Mouse (Mus musculus): ENCODE measurements around the gene Mtx1. TPM values are rescaled to one million over a fixed set of nuclear protein-coding genes. Genes with fewer than 3 reads are reported as not detected.
A peak's percentile ranks its signal among the peaks of the same experiment; 100 is the strongest.

The Mtx1 gene
- polyA plus RNA-seq, 1 experiment from 2014 or later, result 219 TPM

DNA sequence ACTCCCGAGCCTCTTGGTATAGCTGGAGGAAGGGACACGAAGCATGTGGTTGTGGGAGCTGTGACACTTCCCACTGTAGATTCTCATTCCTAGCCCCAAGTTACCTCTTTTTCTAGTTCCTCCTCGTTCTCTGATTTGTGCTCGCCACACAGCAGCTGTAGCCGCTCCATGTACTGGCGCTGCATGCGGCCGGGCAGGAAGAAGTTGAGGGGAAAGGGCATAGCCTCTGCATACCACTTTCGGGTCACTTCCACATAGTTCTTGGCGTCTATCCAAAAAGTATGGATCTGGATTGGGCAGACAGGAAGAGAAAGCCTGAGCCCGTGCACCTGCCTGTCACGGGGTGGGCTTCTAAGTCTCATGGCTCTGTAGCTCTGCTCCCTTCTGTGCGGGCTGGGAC, 16.7 kb downstream of the Mtx1 start:
- H3K9me3 ChIP-seq (replicated peaks), result no peaks in the 10 kb centered on the region
- no peak overlapping the region for H3K4me2 ChIP-seq
- no peaks in the 10 kb centered on the region for H3K27me3 ChIP-seq
- peaks cover 39% of the 10 kb centered on the region for H3K4me1 ChIP-seq
- no peak overlapping the region for H3K4me3 ChIP-seq (replicated peaks)
- no peak for ATAC-seq (replicated peaks; ENCODE audit: low FRiP score)
- H3K36me3 ChIP-seq, result peaks cover 64% of the 10 kb centered on the region
- peak overlapping the region; percentile 35; the same call in 1 of the 2 replicates for H3K27ac ChIP-seq
- WGBS, result 72% methylated on average over 13 of the region's 13 CpGs
- no peak overlapping the region for H3K9ac ChIP-seq

DNA sequence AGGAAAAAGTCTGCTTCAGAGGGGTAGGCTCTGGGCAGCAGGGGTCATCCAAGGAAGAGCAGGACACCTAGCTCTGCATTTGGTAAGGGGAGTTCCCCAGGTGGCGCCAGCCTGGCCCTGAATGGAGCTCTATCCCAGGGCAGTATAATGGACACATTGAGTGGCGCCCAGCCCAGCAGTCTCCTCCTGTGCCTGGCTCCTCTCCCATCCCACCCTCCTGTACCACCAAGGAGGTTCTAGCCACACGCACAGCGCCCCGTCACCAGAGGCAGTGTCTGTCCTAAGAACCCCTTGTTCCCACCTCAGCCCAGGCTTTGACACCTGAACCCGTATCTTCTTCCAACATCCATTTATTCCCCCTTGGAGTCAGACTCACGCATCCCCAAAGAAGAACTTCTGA, 17.2 kb downstream of the Mtx1 start:
- Histone ChIP-seq H3K4me1 (peaks cover 35% of the 10 kb centered on the region), H3K9ac (no peak overlapping the region), H3K27me3 (no peaks in the 10 kb centered on the region), H3K36me3 (peaks cover 65% of the 10 kb centered on the region), H3K4me3 (replicated peaks) (no peak overlapping the region), H3K9me3 (replicated peaks) (no peaks in the 10 kb centered on the region), H3K27ac (peak overlapping the region; percentile 35; the same call in 1 of the 2 replicates), H3K4me2 (no peak overlapping the region)
- ATAC-seq (replicated peaks; ENCODE audit: low FRiP score), result no peak
- WGBS, result 91% methylated on average over 7 of the region's 7 CpGs

DNA sequence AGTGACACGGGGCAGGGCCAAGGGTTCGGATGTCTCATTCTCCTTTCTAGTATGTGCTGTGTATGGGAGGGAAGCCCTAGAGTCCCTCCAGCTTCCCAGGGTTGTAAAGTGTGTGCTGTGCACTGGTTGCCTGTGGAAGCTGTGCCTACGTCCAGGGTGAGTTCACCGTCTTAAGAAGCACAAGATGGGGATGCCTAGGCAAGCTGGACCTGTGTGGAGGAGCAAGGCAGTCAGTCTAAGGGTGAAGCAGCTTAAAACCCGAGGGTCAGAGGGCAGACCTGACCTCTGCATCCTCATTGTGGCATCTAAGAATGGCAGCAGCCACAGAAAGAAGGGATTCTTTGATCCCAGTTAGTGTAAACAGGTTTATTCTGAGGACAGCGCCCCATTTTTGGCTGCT, 18.2 kb downstream of the Mtx1 start:
- WGBS, result 91% methylated on average over 6 of the region's 6 CpGs
- Histone ChIP-seq H3K9ac (no peak overlapping the region), H3K4me1 (peaks cover 32% of the 10 kb centered on the region), H3K27me3 (no peaks in the 10 kb centered on the region), H3K9me3 (replicated peaks) (no peaks in the 10 kb centered on the region), H3K4me2 (no peak overlapping the region), H3K4me3 (replicated peaks) (no peak overlapping the region), H3K27ac (no peak overlapping the region), H3K36me3 (peaks cover 71% of the 10 kb centered on the region)
- ATAC-seq (replicated peaks; ENCODE audit: low FRiP score), result no peak

DNA sequence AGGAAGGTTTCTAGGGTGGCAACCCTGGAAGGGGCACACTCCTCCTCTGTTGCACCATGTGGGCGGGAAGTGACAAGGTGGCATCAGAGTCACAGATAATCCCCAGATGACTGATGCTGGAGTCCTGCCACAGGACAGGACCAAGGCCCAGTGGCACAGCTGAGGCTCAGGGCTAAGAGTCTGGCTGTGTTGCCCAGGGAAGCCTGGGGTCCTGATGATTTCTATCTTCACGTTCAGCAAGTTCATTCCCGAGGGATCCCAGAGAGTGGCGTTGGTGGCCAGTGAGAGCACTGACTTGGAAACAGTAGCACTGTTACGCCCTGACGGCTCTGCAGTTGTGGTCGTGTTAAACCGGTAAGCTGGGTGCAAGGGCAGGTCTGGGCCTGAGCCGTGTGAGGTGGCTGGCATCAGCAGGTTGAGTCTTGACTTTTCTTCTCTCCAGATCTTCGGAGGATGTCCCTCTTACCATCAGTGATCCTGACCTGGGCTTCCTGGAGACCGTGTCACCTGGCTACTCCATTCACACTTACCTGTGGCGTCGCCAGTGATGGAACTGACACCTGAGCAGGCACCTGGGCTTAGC, 18.7 kb downstream of the Mtx1 start:
- Histone ChIP-seq H3K4me3 (replicated peaks) (no peak overlapping the region), H3K27ac (no peak overlapping the region), H3K27me3 (no peaks in the 10 kb centered on the region), H3K4me2 (no peak overlapping the region), H3K9ac (no peak overlapping the region), H3K9me3 (replicated peaks) (no peaks in the 10 kb centered on the region), H3K36me3 (peaks cover 71% of the 10 kb centered on the region), H3K4me1 (peaks cover 36% of the 10 kb centered on the region)
- no peak for ATAC-seq (replicated peaks; ENCODE audit: low FRiP score)
- 87% methylated on average over 13 of the region's 13 CpGs for WGBS

DNA sequence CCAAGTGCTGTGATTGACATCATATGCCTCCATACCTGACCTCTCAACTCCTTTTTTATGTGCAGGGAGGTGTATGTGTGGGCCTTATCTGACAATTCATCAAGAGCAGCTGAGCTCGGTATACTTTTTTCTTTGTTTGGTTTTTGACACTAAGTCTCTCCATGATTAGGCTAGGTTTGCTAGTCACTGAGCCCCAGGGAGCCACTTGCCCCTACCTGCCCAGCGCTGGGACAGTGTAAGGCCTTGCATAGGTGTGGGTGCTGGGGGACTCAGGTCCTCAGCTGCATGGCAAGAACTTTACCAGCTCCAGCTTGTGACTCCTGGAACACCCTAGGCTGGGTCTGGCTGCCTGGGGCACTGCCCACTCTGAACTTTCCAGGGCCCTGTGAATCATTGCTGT, 20.2 kb downstream of the Mtx1 start:
- Histone ChIP-seq H3K36me3 (peaks cover 71% of the 10 kb centered on the region), H3K4me3 (replicated peaks) (no peak overlapping the region), H3K4me1 (peaks cover 30% of the 10 kb centered on the region), H3K27ac (no peak overlapping the region), H3K4me2 (no peak overlapping the region), H3K9me3 (replicated peaks) (no peaks in the 10 kb centered on the region), H3K9ac (no peak overlapping the region), H3K27me3 (no peaks in the 10 kb centered on the region)
- ATAC-seq (replicated peaks; ENCODE audit: low FRiP score), result no peak
- 83% methylated on average over 2 of the region's 2 CpGs for WGBS

DNA sequence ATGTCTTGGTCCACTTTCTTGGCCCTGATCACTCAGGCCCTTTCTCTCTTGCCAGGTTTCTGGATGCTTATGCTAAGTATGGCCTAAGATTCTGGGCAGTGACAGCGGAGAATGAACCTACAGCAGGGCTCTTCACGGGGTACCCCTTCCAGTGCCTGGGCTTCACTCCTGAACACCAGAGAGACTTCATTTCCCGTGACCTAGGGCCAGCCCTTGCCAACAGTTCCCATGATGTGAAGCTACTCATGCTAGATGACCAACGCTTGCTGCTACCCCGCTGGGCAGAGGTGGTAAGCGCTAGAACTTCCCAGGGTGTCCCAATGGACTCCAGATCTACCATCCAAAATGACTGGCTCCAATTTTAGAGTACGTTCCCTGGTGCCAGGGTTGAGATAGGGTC, 20.8 kb downstream of the Mtx1 start:
- H3K4me1 ChIP-seq, result peaks cover 25% of the 10 kb centered on the region
- no peaks in the 10 kb centered on the region for H3K9me3 ChIP-seq (replicated peaks)
- H3K4me3 ChIP-seq (replicated peaks), result no peak overlapping the region
- ATAC-seq (replicated peaks; ENCODE audit: low FRiP score), result no peak
- 88% methylated on average over 7 of the region's 7 CpGs for WGBS
- H3K36me3 ChIP-seq, result peaks cover 65% of the 10 kb centered on the region
- H3K4me2 ChIP-seq, result no peak overlapping the region
- no peak overlapping the region for H3K9ac ChIP-seq
- H3K27ac ChIP-seq, result no peak overlapping the region
- H3K27me3 ChIP-seq, result no peaks in the 10 kb centered on the region

DNA sequence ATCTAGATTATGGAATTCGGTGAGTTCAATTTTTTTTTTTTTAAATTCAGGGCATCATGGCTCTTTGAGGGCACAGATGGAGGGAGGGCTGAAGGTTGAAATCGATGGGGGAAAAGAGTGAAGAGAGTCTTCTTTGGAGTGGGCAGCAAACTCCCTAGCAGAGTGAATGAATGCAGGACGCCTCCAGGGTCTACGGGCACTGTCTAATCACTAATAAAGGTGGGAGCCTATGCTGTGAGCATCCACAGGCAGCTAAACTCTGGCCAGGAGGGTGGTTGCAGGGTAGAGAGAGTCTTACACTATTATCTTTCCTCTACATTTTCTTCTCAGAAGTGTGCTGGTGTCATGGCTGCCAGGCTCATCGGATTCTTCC, 23.8 kb downstream of the Mtx1 start:
- H3K4me3 ChIP-seq (replicated peaks), result peak overlapping the region; percentile 51
- no peak for ATAC-seq (replicated peaks; ENCODE audit: low FRiP score)
- no peak overlapping the region for H3K27ac ChIP-seq
- no peaks in the 10 kb centered on the region for H3K9me3 ChIP-seq (replicated peaks)
- H3K9ac ChIP-seq, result peak overlapping the region; percentile 36
- H3K36me3 ChIP-seq, result peaks cover 36% of the 10 kb centered on the region
- peak overlapping the region; percentile 76 for H3K4me2 ChIP-seq
- H3K4me1 ChIP-seq, result peaks cover 11% of the 10 kb centered on the region
- H3K27me3 ChIP-seq, result no peaks in the 10 kb centered on the region
- WGBS, result 40% methylated on average over 5 of the region's 5 CpGs

DNA sequence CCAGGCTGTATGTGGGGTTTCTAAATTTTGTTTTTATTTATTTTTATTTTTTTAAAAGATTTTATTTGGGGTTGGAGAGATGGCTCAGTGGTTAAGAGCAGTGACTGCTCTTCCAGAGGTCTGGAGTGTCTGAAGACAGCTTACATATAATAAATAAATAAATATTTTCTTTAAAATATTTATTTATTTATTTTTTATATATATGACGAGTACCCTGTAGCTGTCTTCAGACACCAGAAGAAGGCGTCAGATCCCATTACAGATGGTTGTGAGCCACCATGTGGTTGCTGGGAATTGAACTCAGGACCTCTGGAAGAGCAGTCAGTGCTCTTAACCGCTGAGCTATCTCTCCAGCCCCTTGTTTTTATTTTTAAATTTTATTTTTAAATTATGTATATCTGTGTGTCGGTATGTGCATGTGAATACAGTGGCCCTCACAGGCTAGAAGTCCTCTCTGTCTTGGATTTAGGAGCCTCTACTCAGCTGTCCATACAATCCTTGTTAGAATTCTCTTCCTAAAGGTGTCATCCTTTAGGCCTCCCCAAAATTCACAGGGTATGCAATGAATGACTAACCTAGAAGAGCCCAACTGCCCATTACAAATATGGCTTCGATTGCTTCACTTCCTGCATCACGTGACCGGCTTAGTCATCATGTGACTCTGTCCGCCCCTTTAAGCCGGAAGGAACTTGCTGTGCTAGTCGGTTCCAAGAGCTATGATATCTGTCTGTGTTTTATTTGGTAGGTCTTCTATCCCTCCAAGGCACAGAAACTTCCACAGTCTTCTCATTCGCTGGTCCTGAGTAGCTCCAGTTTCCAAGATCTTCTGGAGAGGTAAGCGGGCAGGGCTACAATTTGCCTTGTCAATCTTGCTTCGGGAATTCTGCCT, 24.4 kb downstream of the Mtx1 start, which contains the start of gene Gba:
Gene Gba, plus strand, starts transcription at position 676 of the 889 bp plus-strand sequence.
- H3K27ac ChIP-seq, result no peak within 1 kb of the TSS
- 25% methylated on average over 13 of the region's 13 CpGs for WGBS
- peak within 1 kb of the TSS; percentile 51 for H3K4me3 ChIP-seq (replicated peaks)
- peaks cover 11% of the 10 kb centered on the region for H3K4me1 ChIP-seq
- no peaks in the 10 kb centered on the region for H3K9me3 ChIP-seq (replicated peaks)
- peak within 1 kb of the TSS; percentile 36 for H3K9ac ChIP-seq
- ATAC-seq (replicated peaks; ENCODE audit: low FRiP score), result peak; percentile 76
- peaks cover 30% of the 10 kb centered on the region for H3K36me3 ChIP-seq
- H3K27me3 ChIP-seq, result no peaks in the 10 kb centered on the region
- H3K4me2 ChIP-seq, result peak within 1 kb of the TSS; percentile 76

DNA sequence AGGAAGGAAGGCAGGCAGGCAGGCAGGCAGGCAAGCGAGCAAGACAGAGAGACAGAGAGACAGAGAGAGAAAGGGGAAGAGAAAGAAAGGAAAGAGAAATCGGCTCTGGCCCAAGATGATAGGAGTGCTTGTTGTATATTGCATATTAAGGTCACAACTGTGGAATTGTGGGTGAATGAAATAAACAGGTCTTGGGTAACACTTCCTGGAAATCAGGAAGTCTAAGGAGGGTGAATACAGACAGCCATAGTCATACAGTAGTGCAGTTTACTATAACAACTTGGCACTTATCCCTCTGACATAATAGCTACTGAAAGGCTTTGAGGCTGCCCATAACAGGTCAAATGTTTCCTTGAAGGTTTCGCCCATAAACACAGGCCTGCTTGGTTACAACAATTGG, 27.0 kb downstream of the Mtx1 start:
- no peak overlapping the region for H3K4me3 ChIP-seq (replicated peaks)
- 0 out of 2 replicates have a peak, but pooled peaks cover 6% of the 10 kb centered on the region for H3K36me3 ChIP-seq
- no peak overlapping the region for H3K4me2 ChIP-seq
- H3K27me3 ChIP-seq, result no peaks in the 10 kb centered on the region
- H3K9ac ChIP-seq, result no peak overlapping the region
- no peaks in the 10 kb centered on the region for H3K9me3 ChIP-seq (replicated peaks)
- H3K27ac ChIP-seq, result no peak overlapping the region
- WGBS, result 74% methylated on average over 3 of the region's 3 CpGs
- no peak for ATAC-seq (replicated peaks; ENCODE audit: low FRiP score)
- H3K4me1 ChIP-seq, result peaks cover 23% of the 10 kb centered on the region

DNA sequence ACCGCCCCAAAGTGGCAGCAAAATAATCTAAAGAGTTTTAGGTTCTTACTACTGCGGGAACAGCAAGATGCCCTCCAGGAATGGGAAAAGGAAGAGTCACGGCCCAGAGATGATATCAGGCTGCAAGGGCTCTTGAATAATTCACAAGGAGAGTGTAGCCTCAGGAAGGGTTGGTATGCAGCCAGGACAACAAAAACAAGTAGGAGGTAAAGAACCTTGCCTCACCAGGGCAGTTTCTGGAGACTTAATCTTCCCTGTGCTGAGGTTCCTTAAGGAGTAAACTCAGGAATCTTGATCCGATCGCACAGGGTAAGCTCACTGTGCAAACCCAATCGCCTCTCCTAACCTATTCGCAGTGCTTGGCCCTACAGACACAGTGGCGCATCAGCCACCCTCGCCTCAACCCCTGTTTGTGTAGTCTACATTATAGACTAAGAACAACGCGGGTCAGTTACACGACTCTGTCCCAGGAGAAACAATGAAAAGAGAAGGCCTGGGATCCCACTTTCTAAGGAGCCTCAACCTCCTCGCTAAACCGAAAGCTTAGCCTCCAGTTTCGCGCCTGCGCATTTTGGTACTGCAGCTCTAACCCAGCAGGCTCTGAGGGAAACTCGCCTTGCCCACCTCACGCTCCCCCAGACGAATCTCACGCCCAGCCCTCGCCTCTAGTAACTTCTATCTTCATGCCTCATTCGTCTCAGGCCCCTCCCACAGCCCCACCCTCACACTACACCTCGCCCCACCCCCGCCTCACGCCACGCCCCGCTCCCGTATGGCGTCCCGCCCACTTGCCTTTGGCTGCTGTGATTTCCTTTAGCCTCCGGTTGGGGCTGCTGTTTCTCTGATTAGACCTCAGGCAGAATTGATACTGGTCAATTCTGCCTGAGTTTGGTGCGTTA, 30.7 kb downstream of the Mtx1 start:
- ATAC-seq (replicated peaks; ENCODE audit: low FRiP score), result peak; percentile 97
- no peaks in the 10 kb centered on the region for H3K9me3 ChIP-seq (replicated peaks)
- H3K27ac ChIP-seq, result peak overlapping the region; percentile 88
- peak overlapping the region; percentile 62 for H3K4me2 ChIP-seq
- 9% methylated on average over 33 of the region's 33 CpGs for WGBS
- peaks cover 12% of the 10 kb centered on the region for H3K4me1 ChIP-seq
- no peaks in the 10 kb centered on the region for H3K36me3 ChIP-seq
- H3K27me3 ChIP-seq, result no peaks in the 10 kb centered on the region
- H3K4me3 ChIP-seq (replicated peaks), result peak overlapping the region; percentile 46
- H3K9ac ChIP-seq, result peak overlapping the region; percentile 57

DNA sequence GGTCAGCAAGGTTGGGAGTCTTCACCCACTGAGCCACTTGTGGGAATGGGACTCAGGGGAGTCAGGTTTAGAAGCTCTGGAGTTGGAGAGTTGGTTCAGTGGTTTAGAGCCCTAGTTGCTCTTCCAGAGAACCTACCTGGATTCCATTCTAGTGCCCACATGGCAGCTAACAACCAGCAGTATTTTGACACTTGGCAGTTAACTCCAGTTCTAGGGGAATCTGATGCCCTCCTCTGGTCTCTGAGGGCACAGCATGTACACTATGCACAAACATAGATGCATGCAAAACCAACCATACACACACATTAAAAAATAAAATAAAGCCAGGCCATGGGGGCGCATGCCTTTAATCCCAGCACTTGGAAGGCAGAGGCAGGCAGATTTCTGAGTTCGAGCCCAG, 33.0 kb downstream of the Mtx1 start:
- no peak overlapping the region for H3K9ac ChIP-seq
- no peak overlapping the region for H3K4me3 ChIP-seq (replicated peaks)
- H3K4me2 ChIP-seq, result no peak overlapping the region
- no peak for ATAC-seq (replicated peaks; ENCODE audit: low FRiP score)
- H3K27ac ChIP-seq, result no peak overlapping the region
- H3K27me3 ChIP-seq, result no peaks in the 10 kb centered on the region
- no peaks in the 10 kb centered on the region for H3K9me3 ChIP-seq (replicated peaks)
- H3K36me3 ChIP-seq, result peaks cover 5% of the 10 kb centered on the region; the same call in 1 of the 2 replicates
- 86% methylated on average over 2 of the region's 2 CpGs for WGBS
- H3K4me1 ChIP-seq, result peaks cover 14% of the 10 kb centered on the region

DNA sequence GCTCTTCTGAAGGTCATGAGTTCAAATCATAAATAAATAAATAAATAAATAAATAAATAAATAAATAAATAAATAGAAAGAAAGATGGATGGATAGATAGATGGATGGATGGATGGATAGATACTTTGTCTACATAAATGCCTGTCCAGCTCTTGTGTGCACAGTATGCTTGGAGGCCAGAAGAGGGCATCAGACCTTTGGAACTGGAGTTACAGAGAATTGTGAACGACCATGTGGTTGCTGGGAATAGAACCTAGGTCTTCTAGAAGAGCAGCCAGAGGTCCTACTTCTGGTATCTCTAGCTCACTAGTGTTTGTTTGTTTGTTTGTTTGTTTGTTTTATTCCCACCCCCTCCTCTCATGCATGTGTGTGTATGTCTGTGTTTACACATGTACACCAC, 33.5 kb downstream of the Mtx1 start:
- no peak overlapping the region for H3K9ac ChIP-seq
- WGBS, result 76% methylated on average over 1 of the region's 1 CpGs
- H3K27me3 ChIP-seq, result no peaks in the 10 kb centered on the region
- H3K9me3 ChIP-seq (replicated peaks), result no peaks in the 10 kb centered on the region
- peaks cover 19% of the 10 kb centered on the region for H3K4me1 ChIP-seq
- H3K36me3 ChIP-seq, result peaks cover 10% of the 10 kb centered on the region
- H3K4me2 ChIP-seq, result no peak overlapping the region
- ATAC-seq (replicated peaks; ENCODE audit: low FRiP score), result no peak
- no peak overlapping the region for H3K27ac ChIP-seq
- H3K4me3 ChIP-seq (replicated peaks), result no peak overlapping the region

Measured in kidney, embryonic 15.5 days (tissue).